Mouse (Mus musculus): Measurements from ENCODE around the gene 4930469K13Rik. TPM values are rescaled to one million over a fixed set of nuclear protein-coding genes. Genes with fewer than 3 reads are reported as not detected.
A peak's percentile ranks its signal among the peaks of the same experiment; 100 is the strongest.

Gene 4930469K13Rik
- polyA plus RNA-seq, 1 experiment, result 0.16 TPM

GRCm38 (mm10) chr11:34040061-34040460, 58.3 kb downstream of the 4930469K13Rik start:
- 90% methylated on average over 5 of the region's 5 CpGs for WGBS
- Histone ChIP-seq H3K36me3 (ENCODE audit: control insufficient read depth, insufficient read depth, low read length) (no peaks in the 10 kb centered on the region), H3K27me3 (ENCODE audit: control insufficient read depth, insufficient read depth, low read length) (no peaks in the 10 kb centered on the region), H3K4me1 (replicated peaks; ENCODE audit: control insufficient read depth, insufficient read depth, low read length) (peaks cover 20% of the 10 kb centered on the region), H3K4me3 (ENCODE audit: control insufficient read depth, insufficient read depth, low read length) (no peak overlapping the region), H3K27ac (ENCODE audit: control insufficient read depth, insufficient read depth, low read length) (no peak overlapping the region)
- no peak for TF ChIP-seq CTCF (IDR thresholded peaks at IDR 0.05; ENCODE audit: borderline replicate concordance, control insufficient read depth, extremely low read depth, insufficient read depth, low read length, poor library complexity)
- TF ChIP-seq POLR2A (IDR thresholded peaks at IDR 0.05; ENCODE audit: control insufficient read depth, extremely low read depth, insufficient read depth, low read length, poor library complexity), result no peak
- no peak for DNase-seq

- Histone ChIP-seq H3K36me3 (ENCODE audit: control insufficient read depth, insufficient read depth, low read length) (no peaks in the 10 kb centered on the region), H3K27ac (ENCODE audit: control insufficient read depth, insufficient read depth, low read length) (no peak overlapping the region), H3K4me1 (replicated peaks; ENCODE audit: control insufficient read depth, insufficient read depth, low read length) (peaks cover 38% of the 10 kb centered on the region), H3K4me3 (ENCODE audit: control insufficient read depth, insufficient read depth, low read length) (no peak overlapping the region), H3K27me3 (ENCODE audit: control insufficient read depth, insufficient read depth, low read length) (no peaks in the 10 kb centered on the region)
- no peak for DNase-seq
- 94% methylated on average over 5 of the region's 5 CpGs for WGBS
- TF ChIP-seq POLR2A (IDR thresholded peaks at IDR 0.05; ENCODE audit: control insufficient read depth, extremely low read depth, insufficient read depth, low read length, poor library complexity) (no peak), CTCF (IDR thresholded peaks at IDR 0.05; ENCODE audit: borderline replicate concordance, control insufficient read depth, extremely low read depth, insufficient read depth, low read length, poor library complexity) (no peak)
Measured at GRCm38 (mm10) chr11:34035909-34036658, 62.3 kb downstream of the 4930469K13Rik start.

- Histone ChIP-seq H3K36me3 (ENCODE audit: control insufficient read depth, insufficient read depth, low read length) (no peaks in the 10 kb centered on the region), H3K27me3 (ENCODE audit: control insufficient read depth, insufficient read depth, low read length) (no peaks in the 10 kb centered on the region), H3K27ac (ENCODE audit: control insufficient read depth, insufficient read depth, low read length) (no peak overlapping the region), H3K4me1 (replicated peaks; ENCODE audit: control insufficient read depth, insufficient read depth, low read length) (peaks cover 40% of the 10 kb centered on the region), H3K4me3 (ENCODE audit: control insufficient read depth, insufficient read depth, low read length) (no peak overlapping the region)
- TF ChIP-seq CTCF (IDR thresholded peaks at IDR 0.05; ENCODE audit: borderline replicate concordance, control insufficient read depth, extremely low read depth, insufficient read depth, low read length, poor library complexity), result no peak
- no peak for TF ChIP-seq POLR2A (IDR thresholded peaks at IDR 0.05; ENCODE audit: control insufficient read depth, extremely low read depth, insufficient read depth, low read length, poor library complexity)
- WGBS, result 90% methylated on average over 2 of the region's 2 CpGs
- DNase-seq, result no peak
Measured at GRCm38 (mm10) chr11:34034794-34035193, 63.6 kb downstream of the 4930469K13Rik start.

- no peak overlapping the region for H3K27ac ChIP-seq (ENCODE audit: control insufficient read depth, insufficient read depth, low read length)
- no peak for DNase-seq
- H3K4me3 ChIP-seq (ENCODE audit: control insufficient read depth, insufficient read depth, low read length), result no peak overlapping the region
- H3K27me3 ChIP-seq (ENCODE audit: control insufficient read depth, insufficient read depth, low read length), result no peaks in the 10 kb centered on the region
- WGBS, result 8% methylated on average over 5 of the region's 5 CpGs
- no peaks in the 10 kb centered on the region for H3K36me3 ChIP-seq (ENCODE audit: control insufficient read depth, insufficient read depth, low read length)
- H3K4me1 ChIP-seq (replicated peaks; ENCODE audit: control insufficient read depth, insufficient read depth, low read length), result peaks cover 34% of the 10 kb centered on the region
- TF ChIP-seq CTCF (IDR thresholded peaks at IDR 0.05; ENCODE audit: borderline replicate concordance, control insufficient read depth, extremely low read depth, insufficient read depth, low read length, poor library complexity) (no peak), POLR2A (IDR thresholded peaks at IDR 0.05; ENCODE audit: control insufficient read depth, extremely low read depth, insufficient read depth, low read length, poor library complexity) (no peak)
Measured at GRCm38 (mm10) chr11:34034008-34034505, 64.3 kb downstream of the 4930469K13Rik start.

- H3K27me3 ChIP-seq (ENCODE audit: control insufficient read depth, insufficient read depth, low read length), result no peaks in the 10 kb centered on the region
- H3K27ac ChIP-seq (ENCODE audit: control insufficient read depth, insufficient read depth, low read length), result peak overlapping the region; percentile 59
- TF ChIP-seq POLR2A (IDR thresholded peaks at IDR 0.05; ENCODE audit: control insufficient read depth, extremely low read depth, insufficient read depth, low read length, poor library complexity) (no peak), CTCF (IDR thresholded peaks at IDR 0.05; ENCODE audit: borderline replicate concordance, control insufficient read depth, extremely low read depth, insufficient read depth, low read length, poor library complexity) (no peak)
- H3K4me3 ChIP-seq (ENCODE audit: control insufficient read depth, insufficient read depth, low read length), result no peak overlapping the region
- H3K36me3 ChIP-seq (ENCODE audit: control insufficient read depth, insufficient read depth, low read length), result no peaks in the 10 kb centered on the region
- WGBS, result 25% methylated on average over 8 of the region's 8 CpGs
- peaks cover 30% of the 10 kb centered on the region for H3K4me1 ChIP-seq (replicated peaks; ENCODE audit: control insufficient read depth, insufficient read depth, low read length)
- peak; percentile 72 for DNase-seq
Measured at GRCm38 (mm10) chr11:34031015-34031805, 67.1 kb downstream of the 4930469K13Rik start.

- no peak for DNase-seq
- no peak overlapping the region for H3K27ac ChIP-seq (ENCODE audit: control insufficient read depth, insufficient read depth, low read length)
- no peak overlapping the region for H3K4me3 ChIP-seq (ENCODE audit: control insufficient read depth, insufficient read depth, low read length)
- 93% methylated on average over 5 of the region's 5 CpGs for WGBS
- H3K4me1 ChIP-seq (replicated peaks; ENCODE audit: control insufficient read depth, insufficient read depth, low read length), result peaks cover 30% of the 10 kb centered on the region
- H3K36me3 ChIP-seq (ENCODE audit: control insufficient read depth, insufficient read depth, low read length), result no peaks in the 10 kb centered on the region
- TF ChIP-seq POLR2A (IDR thresholded peaks at IDR 0.05; ENCODE audit: control insufficient read depth, extremely low read depth, insufficient read depth, low read length, poor library complexity), result no peak
- no peak for TF ChIP-seq CTCF (IDR thresholded peaks at IDR 0.05; ENCODE audit: borderline replicate concordance, control insufficient read depth, extremely low read depth, insufficient read depth, low read length, poor library complexity)
- H3K27me3 ChIP-seq (ENCODE audit: control insufficient read depth, insufficient read depth, low read length), result no peaks in the 10 kb centered on the region
Measured at GRCm38 (mm10) chr11:34029658-34030057, 68.7 kb downstream of the 4930469K13Rik start.
